Mouse (Mus musculus): ENCODE results near the gene Pafah2.

The Pafah2 gene

GRCm38 (mm10) chr4:134395977-134396825 is at the start of gene Pafah2:
TSS of gene Pafah2 (plus strand) at chr4:134396320.
- peak; percentile 89 to 92 for DNase-seq

GRCm38 (mm10) chr4:134348078-134348477 is 48.0 kb upstream of the Pafah2 start:
- DNase-seq, result no peak

- DNase-seq, result no peak
Observed at GRCm38 (mm10) chr4:134348545-134348944, 47.6 kb upstream of the Pafah2 start.

GRCm38 (mm10) chr4:134349829-134350228 is 46.3 kb upstream of the Pafah2 start:
- no peak for DNase-seq

- no peak for DNase-seq
Observed at GRCm38 (mm10) chr4:134350641-134351040, 45.5 kb upstream of the Pafah2 start.

- no peak for DNase-seq
Observed at GRCm38 (mm10) chr4:134351329-134352260, 44.5 kb upstream of the Pafah2 start.

- no peak for DNase-seq
Observed at GRCm38 (mm10) chr4:134352261-134352707, 43.8 kb upstream of the Pafah2 start.

- DNase-seq, result no peak
Observed at GRCm38 (mm10) chr4:134352929-134353328, 43.2 kb upstream of the Pafah2 start.

GRCm38 (mm10) chr4:134353527-134354409 is 42.4 kb upstream of the Pafah2 start:
- DNase-seq, result no peak

- no peak for DNase-seq
Observed at GRCm38 (mm10) chr4:134355841-134356452, 40.2 kb upstream of the Pafah2 start.

GRCm38 (mm10) chr4:134356591-134357460 is 39.3 kb upstream of the Pafah2 start:
- DNase-seq, result peak; percentile 78 to 86

GRCm38 (mm10) chr4:134357461-134357771 is 38.7 kb upstream of the Pafah2 start:
- DNase-seq, result no peak

GRCm38 (mm10) chr4:134359649-134360048 is 36.5 kb upstream of the Pafah2 start:
- no peak for DNase-seq

- DNase-seq, result no peak
Observed at GRCm38 (mm10) chr4:134361215-134361614, 34.9 kb upstream of the Pafah2 start.

GRCm38 (mm10) chr4:134362124-134362523 is 34.0 kb upstream of the Pafah2 start:
- no peak for DNase-seq

GRCm38 (mm10) chr4:134362586-134362985 is 33.5 kb upstream of the Pafah2 start:
- DNase-seq, result no peak

GRCm38 (mm10) chr4:134365280-134365679 is 30.8 kb upstream of the Pafah2 start:
- DNase-seq, result no peak

GRCm38 (mm10) chr4:134370649-134371221 is 25.4 kb upstream of the Pafah2 start:
- peak; percentile 24 to 26 for DNase-seq

GRCm38 (mm10) chr4:134371316-134371855 is 24.7 kb upstream of the Pafah2 start:
- DNase-seq, result peak in 1 of 2 experiments; percentile 25

- peak; percentile 82 to 87 for DNase-seq
Observed at GRCm38 (mm10) chr4:134372294-134372747, 23.8 kb upstream of the Pafah2 start.

Data from cerebellum, postnatal 36 days (tissue).